In genomic region chr2:85049277-85049676, GRCm38 (mm10) we compare ENCODE assay signal across 8 mouse cellular contexts. TPM values are rescaled to one million over a fixed set of nuclear protein-coding genes. Genes with fewer than 3 reads are reported as not detected.
A peak's percentile ranks its signal among the peaks of the same experiment; 100 is the strongest.
DNase-seq lines count a peak whose midpoint lies in the region; ATAC-seq lines count a peak whose summit lies in the region.

No protein-coding gene starts in this region.

- H3K4me3 ChIP-seq in heart, embryonic 12.5 days = peak overlapping the region; percentile 84; the same call in 1 of the 2 replicates
- H3K4me3 ChIP-seq in lung, embryonic 15.5 days = peak overlapping the region; percentile 71

- peak overlapping the region; percentile 83 for H3K4me2 ChIP-seq in heart, embryonic 12.5 days
- H3K4me2 ChIP-seq in lung, embryonic 15.5 days = peak overlapping the region; percentile 70

- WGBS in heart, embryonic 12.5 days = 74% methylated on average over 4 of the region's 4 CpGs
- 49% methylated on average over 4 of the region's 4 CpGs for WGBS in lung, embryonic 15.5 days

- H3K36me3 ChIP-seq in heart, embryonic 12.5 days = peaks cover 56% of the 10 kb centered on the region
- H3K36me3 ChIP-seq in lung, embryonic 15.5 days = peaks cover 42% of the 10 kb centered on the region

- peaks cover 52% of the 10 kb centered on the region for H3K4me1 ChIP-seq in heart, embryonic 12.5 days (replicated peaks)
- H3K4me1 ChIP-seq in lung, embryonic 15.5 days = peaks cover 50% of the 10 kb centered on the region

- peak overlapping the region; percentile 68 for H3K27ac ChIP-seq in heart, embryonic 12.5 days (ENCODE audit: poor library complexity, severe bottlenecking)
- peak overlapping the region; percentile 96 for H3K27ac ChIP-seq in lung, embryonic 15.5 days

- no peaks in the 10 kb centered on the region for H3K9me3 ChIP-seq in heart, embryonic 12.5 days (replicated peaks)
- H3K9me3 ChIP-seq in lung, embryonic 15.5 days = no peaks in the 10 kb centered on the region

- H3K9ac ChIP-seq in heart, embryonic 12.5 days = no peak overlapping the region
- peak overlapping the region; percentile 14; the same call in 1 of the 2 replicates for H3K9ac ChIP-seq in lung, embryonic 15.5 days

- peak; percentile 22 for DNase-seq in embryo, embryonic 11 days
- no peak for DNase-seq in embryo, embryonic 10 days (ENCODE audit: low spot score)
- DNase-seq in NIH3T3 (ENCODE audit: low read depth) = peak; percentile 90
- DNase-seq in right cerebral cortex, adult 18-20 months = no peak
- no peak for DNase-seq in spleen, adult 12 weeks (ENCODE audit: low spot score)
- no peak for DNase-seq in spleen, postnatal 36 days (ENCODE audit: low spot score in 2 of 2)

- H3K27me3 ChIP-seq in heart, embryonic 12.5 days (replicated peaks) = no peaks in the 10 kb centered on the region
- no peaks in the 10 kb centered on the region for H3K27me3 ChIP-seq in lung, embryonic 15.5 days

- no peak for ATAC-seq in heart, embryonic 12.5 days (ENCODE audit: insufficient number of reproducible peaks, low FRiP score)
- no peak for ATAC-seq in lung, embryonic 15.5 days (ENCODE audit: borderline replicate concordance, extremely low read depth, low FRiP score, low TSS enrichment)

RNA-seq across cellular contexts. Expression of gene Tnks1bp1, which starts 1.5 kb away (rescaled TPM):
- 33.2 and 36.6 TPM in 2 replicates for polyA plus RNA-seq in heart, embryonic 12.5 days (2016; fragmentation: Nextera tagmentation; extraction: Ambion mirVana)
- polyA plus RNA-seq in lung, embryonic 15.5 days (2015; fragmentation: Nextera tagmentation; extraction: Ambion mirVana) = 38.8 and 53.6 TPM in 2 replicates

RNA-seq across cellular contexts. Expression of gene P2rx3, which starts 12.0 kb away (rescaled TPM):
- polyA plus RNA-seq in heart, embryonic 12.5 days (2016; fragmentation: Nextera tagmentation; extraction: Ambion mirVana) = 0.67 and 0.87 TPM in 2 replicates
- 0.77 and 0.91 TPM in 2 replicates for polyA plus RNA-seq in lung, embryonic 15.5 days (2015; fragmentation: Nextera tagmentation; extraction: Ambion mirVana)

RNA-seq across cellular contexts. Expression of gene Ssrp1, which starts 12.2 kb away (rescaled TPM):
- 146 and 151 TPM in 2 replicates for polyA plus RNA-seq in heart, embryonic 12.5 days (2016; fragmentation: Nextera tagmentation; extraction: Ambion mirVana)
- 298 and 303 TPM in 2 replicates for polyA plus RNA-seq in lung, embryonic 15.5 days (2015; fragmentation: Nextera tagmentation; extraction: Ambion mirVana)

Comparison
In these comparisons a context has a peak if more than half of its experiments do, and no peak if none do; other contexts are left out.
1. DNase-seq: peak in embryo, embryonic 11 days (single experiment) and NIH3T3 (single experiment); none in embryo, embryonic 10 days (single experiment), right cerebral cortex, adult 18-20 months (single experiment), spleen, adult 12 weeks (single experiment) and spleen, postnatal 36 days (0 of 2).